Mouse (Mus musculus) bone marrow, adult 2 months (tissue): ENCODE results near the gene Btbd35f23. TPM values are rescaled to one million over a fixed set of nuclear protein-coding genes. Genes with fewer than 3 reads are reported as not detected.
"Not testable (repeated sequence)": the region's sequence is repeated elsewhere in the genome, so short reads cannot be mapped to it uniquely, and the experiment has no call there.

Experiments used
- H3K27ac ChIP-seq: fragments of 200-500 bp; 2 replicates; pipeline ENCODE4 v1.5.1; 2012; ENCODE audit warnings: low read depth, mild to moderate bottlenecking, control low read depth, inconsistent platforms, low read length; ENCODE audit not compliant: control insufficient read depth, poor library complexity, insufficient read depth
- H3K4me1 ChIP-seq: fragments of 200-500 bp; 2 replicates; pipeline ENCODE4 v1.6.1; 2011; ENCODE audit warnings: low read length; ENCODE audit not compliant: control insufficient read depth, insufficient read depth
- H3K4me3 ChIP-seq: fragments of 200-500 bp; replicated peaks from 2 replicates; pipeline ENCODE3; 2011; ENCODE audit warnings: mild to moderate bottlenecking, low read depth, low read length, control low read depth; ENCODE audit not compliant: control insufficient read depth
- WGBS: fragments of 180-500 bp; shearing (Covaris S2); methylation state at CpG from one replicate; pipeline ENCODE4 v1.1.7; 2018; 5-methylcytosine and 5-hydroxymethylcytosine counted together
- polyA plus RNA-seq: library from polyadenylated mRNA; stranded (reverse); fragments of >200 nt; gene quantifications from 2 replicates; pipeline ENCODE4 v1.2.4, GENCODE M21; 2011; ENCODE audit warnings: low replicate concordance; ENCODE audit not compliant: missing spikeins, insufficient read depth, insufficient read length

The Btbd35f23 gene
- polyA plus RNA-seq = not detected in 2 replicates

DNA sequence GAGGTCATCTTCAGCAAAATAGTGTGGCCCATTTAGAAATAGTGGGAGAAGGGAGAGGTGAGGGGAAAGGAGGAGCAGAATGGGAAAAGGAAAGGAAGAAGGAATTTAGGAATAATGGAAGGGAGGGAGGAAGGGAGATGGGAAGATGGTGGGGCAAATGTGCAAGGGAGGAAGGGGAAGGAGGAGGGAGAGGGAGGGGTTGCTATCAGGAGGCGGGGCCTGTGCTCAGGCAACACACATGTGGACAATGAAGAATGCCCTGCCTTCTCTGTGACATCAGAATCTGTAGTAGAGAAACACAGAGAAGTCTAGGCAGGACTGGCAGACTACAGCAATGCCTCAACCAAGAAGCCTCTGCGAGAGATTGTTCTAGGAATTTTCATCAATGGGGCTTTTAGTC, at the start of gene Btbd35f23:
Gene Btbd35f23 (plus strand): TSS at position 301 of the 400 bp plus-strand sequence.
- not testable (repeated sequence) for H3K4me3 ChIP-seq, H3K4me1 ChIP-seq, H3K27ac ChIP-seq
- WGBS = 44% methylated on average over 2 of the region's 2 CpGs

Other genes with a start within 250 kb of the Btbd35f23 start
- gene Btbd35f24, start 119.0 kb downstream of the Btbd35f23 start, polyA plus RNA-seq = not detected in 2 replicates